In the genomic region with DNA sequence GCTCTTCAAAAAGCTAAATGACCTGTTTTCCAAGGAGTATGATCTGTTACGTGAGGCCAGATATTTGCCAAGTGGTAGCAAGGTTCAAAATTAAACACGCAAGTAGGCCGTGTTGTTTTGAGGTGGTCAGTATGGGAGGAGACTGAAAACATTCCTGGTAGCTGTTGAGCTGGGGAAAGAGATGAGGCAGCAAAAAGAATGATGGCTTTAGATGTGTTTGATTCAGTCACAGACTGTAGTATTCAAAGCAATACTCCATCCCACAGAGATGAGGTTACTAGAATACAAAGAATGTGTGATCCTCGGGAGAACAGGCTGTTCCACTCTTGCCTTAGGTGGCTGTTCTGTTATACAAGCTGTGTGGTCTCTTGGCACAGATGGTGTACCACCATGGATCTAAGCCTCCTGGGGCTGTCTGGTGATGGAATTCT, we compare ENCODE assay signal across 11 mouse cellular contexts.
DNase-seq lines count a peak whose midpoint lies in the region; ATAC-seq and TF ChIP-seq lines count a peak whose summit lies in the region.
"Had no signal": no experiment of that assay in that cellular context is flagged by ENCODE, and none has a peak within 500 bp of the region (broad histone marks: within the 10 kb centered on the region; RNA-seq: fewer than 3 reads in every experiment).

No protein-coding gene starts in this region.

- H3K79me2 ChIP-seq in CH12.LX (replicated peaks; ENCODE audit: control insufficient read depth, extremely low read depth, insufficient read depth, poor library complexity, severe bottlenecking) = no peaks in the 10 kb centered on the region

- ATAC-seq in frontal cortex, adult (ENCODE audit: low TSS enrichment) = peak; percentile 70
- ATAC-seq in embryonic facial prominence, embryonic 15.5 days (ENCODE audit: insufficient number of reproducible peaks, low FRiP score, low TSS enrichment, low read depth) = peak; percentile 57; the same call in 1 of the 2 replicates
- ATAC-seq in limb, embryonic 14.5 days (ENCODE audit: low FRiP score, low read depth) = peak; percentile 55; the same call in 1 of the 2 replicates
- ATAC-seq: midbrain, embryonic 15.5 days had no signal

- no peak for TF ChIP-seq CTCF in CH12.LX (conservative IDR thresholded peaks at IDR 0.05 in 1 of 2, IDR thresholded peaks at IDR 0.05 in 1 of 2; ENCODE audit: low read depth in 2 of 2, low read length in 2 of 2)

- no peak overlapping the region for H3K9ac ChIP-seq in CH12.LX (ENCODE audit: insufficient read depth, low read depth)
- H3K9ac ChIP-seq in embryonic facial prominence, embryonic 15.5 days = no peak overlapping the region
- no peak overlapping the region for H3K9ac ChIP-seq in limb, embryonic 14.5 days (ENCODE audit: low read depth, low read length, severe bottlenecking)
- H3K9ac ChIP-seq: hindbrain, embryonic 13.5 days; midbrain, embryonic 15.5 days had no signal

- TF ChIP-seq RAD21 in CH12.LX (IDR thresholded peaks at IDR 0.05; ENCODE audit: low read depth, low read length) = no peak

- WGBS in embryonic facial prominence, embryonic 15.5 days = 48% methylated on average over 4 of the region's 4 CpGs
- WGBS in limb, embryonic 14.5 days = 69% methylated on average over 4 of the region's 4 CpGs

- H3K4me1 ChIP-seq in CH12.LX (ENCODE audit: control insufficient read depth in 1 of 2, insufficient read depth in 2 of 2) = peaks cover 3 to 17% of the 10 kb centered on the region in 2 experiments; a peak in 3 of 4 replicates
- no peaks in the 10 kb centered on the region for H3K4me1 ChIP-seq in embryonic facial prominence, embryonic 15.5 days
- peaks cover 3% of the 10 kb centered on the region; the same call in 1 of the 2 replicates for H3K4me1 ChIP-seq in limb, embryonic 14.5 days (ENCODE audit: control insufficient read depth, insufficient read depth, low read length)
- H3K4me1 ChIP-seq: hindbrain, embryonic 13.5 days; midbrain, embryonic 15.5 days had no signal

- H3K4me2 ChIP-seq in CH12.LX (ENCODE audit: insufficient read depth, low read depth, poor library complexity, severe bottlenecking) = peak overlapping the region; percentile 66; the same call in 1 of the 2 replicates
- H3K4me2 ChIP-seq in embryonic facial prominence, embryonic 15.5 days (replicated peaks) = no peak overlapping the region
- no peak overlapping the region for H3K4me2 ChIP-seq in limb, embryonic 14.5 days (replicated peaks; ENCODE audit: low read depth, low read length, severe bottlenecking)
- H3K4me2 ChIP-seq: hindbrain, embryonic 13.5 days; midbrain, embryonic 15.5 days had no signal

- in situ Hi-C loops in CH12.LX (cut with MboI; ENCODE audit: low pct_ligation_motif_present, low pct_unique_long_range_greater_than_20kb, low sequenced_read_pairs) = no loop called here

- dilution Hi-C loops in CH12.LX (cut with MboI; ENCODE audit: extremely low pct_ligation_motif_present, extremely low pct_unique_long_range_greater_than_20kb, low sequenced_read_pairs) = no loop called here

- TF ChIP-seq EP300 in CH12.LX (IDR thresholded peaks at IDR 0.05; ENCODE audit: low read length) = no peak

- no peak overlapping the region for H3K4me3 ChIP-seq in CH12.LX (replicated peaks in 1 of 3; ENCODE audit: low read depth in 2 of 3, low read length in 2 of 3, poor library complexity in 1 of 3)
- no peak overlapping the region for H3K4me3 ChIP-seq in embryonic facial prominence, embryonic 15.5 days (replicated peaks)
- H3K4me3 ChIP-seq in limb, embryonic 14.5 days (replicated peaks; ENCODE audit: low read length) = no peak overlapping the region
- H3K4me3 ChIP-seq: hindbrain, embryonic 13.5 days; midbrain, embryonic 15.5 days had no signal

- no peaks in the 10 kb centered on the region for H3K27me3 ChIP-seq in CH12.LX (replicated peaks)
- H3K27me3 ChIP-seq in embryonic facial prominence, embryonic 15.5 days = no peaks in the 10 kb centered on the region
- no peaks in the 10 kb centered on the region for H3K27me3 ChIP-seq in limb, embryonic 14.5 days (ENCODE audit: control insufficient read depth, insufficient read depth, low read length)
- H3K27me3 ChIP-seq: hindbrain, embryonic 13.5 days; midbrain, embryonic 15.5 days had no signal

- H3K27ac ChIP-seq in CH12.LX (ENCODE audit: insufficient read depth, low read depth) = no peak overlapping the region
- H3K27ac ChIP-seq in embryonic facial prominence, embryonic 15.5 days (replicated peaks) = no peak overlapping the region
- no peak overlapping the region for H3K27ac ChIP-seq in limb, embryonic 14.5 days (replicated peaks; ENCODE audit: low read depth, low read length)
- H3K27ac ChIP-seq: hindbrain, embryonic 13.5 days; midbrain, embryonic 15.5 days had no signal

- no peak for TF ChIP-seq POLR2A in CH12.LX (IDR thresholded peaks at IDR 0.05; ENCODE audit: low read depth, low read length)
- TF ChIP-seq POLR2A in limb, embryonic 14.5 days (IDR thresholded peaks at IDR 0.05; ENCODE audit: borderline replicate concordance, extremely low read depth, insufficient read depth, insufficient read length) = no peak

- H3K9me3 ChIP-seq in CH12.LX (replicated peaks; ENCODE audit: low read length) = no peaks in the 10 kb centered on the region
- no peaks in the 10 kb centered on the region for H3K9me3 ChIP-seq in embryonic facial prominence, embryonic 15.5 days (replicated peaks)
- H3K9me3 ChIP-seq in limb, embryonic 14.5 days (ENCODE audit: control insufficient read depth, low read length) = no peaks in the 10 kb centered on the region
- H3K9me3 ChIP-seq: hindbrain, embryonic 13.5 days; midbrain, embryonic 15.5 days had no signal

- no peak for DNase-seq in frontal cortex, adult 2 months (ENCODE audit: extremely low spot score in 1 of 2, low spot score in 1 of 2)
- DNase-seq in CH12.LX (ENCODE audit: extremely low read depth) = no peak
- DNase-seq in limb, embryonic 14.5 days (ENCODE audit: low spot score) = no peak
- DNase-seq in spleen, adult 12 weeks (ENCODE audit: low spot score) = no peak
- DNase-seq in B cell, adult 2 months = no peak
- no peak for DNase-seq in urinary bladder, adult 18-20 months (ENCODE audit: low spot score in 2 of 2)
- DNase-seq: gastrocnemius, postnatal 14 days had no signal

- H3K36me3 ChIP-seq in CH12.LX (replicated peaks in 1 of 2; ENCODE audit: control insufficient read depth in 1 of 2, insufficient read depth in 1 of 2, low read length in 1 of 2) = no peaks in the 10 kb centered on the region
- H3K36me3 ChIP-seq in embryonic facial prominence, embryonic 15.5 days = no peaks in the 10 kb centered on the region
- H3K36me3 ChIP-seq in limb, embryonic 14.5 days (ENCODE audit: control insufficient read depth, insufficient read depth, low read length) = no peaks in the 10 kb centered on the region
- H3K36me3 ChIP-seq: hindbrain, embryonic 13.5 days; midbrain, embryonic 15.5 days had no signal

TF ChIP-seq in CH12.LX, 34 proteins besides CTCF, POLR2A, EP300 and RAD21:
- TF ChIP-seq ETS1 (conservative IDR thresholded peaks at IDR 0.05; ENCODE audit: low read depth, low read length) (no peak), MEF2A (IDR thresholded peaks at IDR 0.05; ENCODE audit: borderline replicate concordance, low read depth, low read length) (no peak), MAFK (IDR thresholded peaks at IDR 0.05; ENCODE audit: insufficient replicate concordance, low read length) (no peak)
TF ChIP-seq in CH12.LX: peak in this region for 0.
